Mouse (Mus musculus): ENCODE results near the gene Grk1.
A peak's percentile ranks its signal among the peaks of the same experiment; 100 is the strongest.

The Grk1 gene

DNA sequence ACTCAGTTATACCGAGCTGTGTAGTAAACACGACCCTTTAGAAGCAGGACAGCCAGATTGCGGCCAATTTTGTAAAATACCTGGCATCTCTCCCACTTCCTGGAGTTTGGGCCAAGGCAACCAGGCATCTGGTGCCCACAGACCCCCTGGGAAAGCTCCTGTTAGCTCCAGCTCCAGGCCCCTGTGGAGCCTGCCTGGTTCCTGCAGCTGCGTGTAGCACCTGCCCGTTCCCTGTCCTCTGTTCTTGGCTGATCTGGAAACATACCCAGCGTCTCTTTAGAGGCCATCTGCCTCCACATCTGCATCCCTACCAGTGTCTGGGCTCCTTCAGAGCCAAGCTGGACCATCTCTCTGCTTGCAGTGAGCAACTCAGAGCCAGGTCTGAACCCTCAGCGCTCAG, 25.5 kb downstream of the Grk1 start:
- no peak for DNase-seq (ENCODE audit: low spot score)

DNA sequence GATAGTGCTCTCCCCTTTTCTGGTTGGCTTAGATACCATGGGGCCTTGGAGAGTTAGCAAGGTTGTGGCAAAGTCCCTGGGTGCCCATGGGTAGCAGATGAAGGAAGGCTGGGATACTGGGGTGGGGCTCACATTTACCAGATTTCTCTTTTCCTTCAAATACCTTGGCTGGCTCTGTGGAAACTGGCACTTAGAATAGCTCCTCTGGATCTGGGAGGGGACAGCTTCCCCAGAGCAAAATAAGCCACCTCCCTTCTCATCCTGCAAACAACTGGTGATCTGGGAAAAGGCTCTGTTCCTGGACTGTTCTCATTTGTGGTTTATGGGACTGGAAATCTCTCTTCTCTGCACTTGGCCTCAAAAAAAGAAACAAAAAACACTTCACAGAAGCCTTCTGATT, 26.0 kb downstream of the Grk1 start:
- no peak for DNase-seq (ENCODE audit: low spot score)

DNA sequence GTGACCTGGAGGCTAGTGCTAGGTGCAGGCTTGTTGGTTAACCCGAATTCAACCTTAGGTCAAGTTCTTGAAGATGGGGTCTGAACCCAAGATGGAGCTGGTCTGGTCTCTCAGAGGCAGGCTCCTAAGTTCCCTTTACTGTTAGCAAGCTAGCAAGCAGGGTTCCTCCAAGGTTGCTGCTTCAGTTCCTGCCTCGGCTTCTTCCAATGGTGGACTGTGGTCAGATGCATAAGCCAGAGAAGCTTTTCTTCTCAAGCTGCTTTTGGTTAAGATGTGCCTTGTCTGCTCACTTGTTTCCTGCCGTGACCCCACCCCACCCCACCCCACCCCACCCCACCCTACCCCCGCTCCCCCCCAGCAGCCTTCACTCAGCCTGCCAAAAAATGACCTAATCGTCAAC, 28.2 kb downstream of the Grk1 start:
- DNase-seq (ENCODE audit: low spot score), result no peak

DNA sequence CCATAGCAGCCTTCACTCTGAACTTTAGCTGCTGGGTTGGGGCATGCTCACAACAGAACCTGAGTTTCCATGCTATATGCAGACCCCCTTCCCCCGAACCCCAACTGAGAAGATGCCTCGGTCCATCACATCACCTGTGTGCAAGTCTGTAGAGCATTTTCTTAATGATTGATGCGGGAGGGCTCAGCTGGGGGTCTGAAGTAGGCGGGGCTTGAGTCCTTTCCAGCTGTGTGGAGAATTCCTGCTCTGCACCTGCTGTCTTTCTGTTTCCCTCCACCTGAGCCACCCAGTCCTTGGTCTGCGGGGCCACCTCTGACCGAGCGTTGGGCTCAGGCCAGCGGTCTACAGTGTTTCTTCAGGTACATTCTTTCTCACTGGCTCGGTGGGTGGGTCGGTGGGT, 30.0 kb downstream of the Grk1 start, which contains the start of gene Tmem255b:
Tmem255b (plus strand) TSS at position 301 of the 400 bp plus-strand sequence.
- DNase-seq (ENCODE audit: low spot score), result no peak

DNA sequence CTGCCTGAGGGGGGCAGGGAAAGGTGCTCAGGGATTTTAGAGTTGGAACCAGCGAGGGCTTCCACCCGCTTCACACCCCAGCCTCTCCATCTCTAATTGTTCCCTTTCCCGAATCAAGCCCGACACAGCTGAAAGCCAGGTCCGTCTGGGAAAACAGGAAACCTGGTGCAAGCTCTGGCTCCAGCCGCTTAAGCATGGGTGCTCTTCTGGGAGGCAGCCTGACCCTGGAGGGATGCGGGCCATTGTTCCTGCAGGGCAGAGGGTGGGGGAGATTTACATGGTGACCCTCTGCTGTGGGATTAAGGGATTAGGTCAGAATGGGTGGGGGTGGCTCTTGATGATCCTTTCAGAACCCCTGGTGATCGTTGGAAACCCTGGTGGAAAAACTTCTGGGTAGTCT, 31.2 kb downstream of the Grk1 start:
- DNase-seq (ENCODE audit: low spot score), result no peak

DNA sequence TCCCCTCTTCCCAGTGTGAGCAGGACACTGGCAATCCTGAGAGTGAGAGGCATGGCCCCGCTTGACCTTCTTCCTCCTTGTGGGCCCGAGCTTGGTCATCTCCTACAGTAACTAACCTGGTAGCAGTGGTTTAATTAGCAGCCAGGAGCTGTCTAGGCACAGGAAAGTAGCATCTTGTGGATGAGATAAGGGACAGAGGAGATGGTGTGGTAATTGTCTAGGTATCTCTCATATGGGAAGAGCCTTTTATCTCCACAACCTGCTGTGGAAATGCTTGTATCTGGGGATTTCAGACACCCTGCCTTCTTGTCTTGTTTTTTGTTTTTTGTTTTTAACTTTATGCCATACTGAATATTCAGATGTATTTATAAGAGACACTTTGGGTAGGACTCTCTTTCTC, 32.6 kb downstream of the Grk1 start:
- DNase-seq (ENCODE audit: low spot score), result no peak

DNA sequence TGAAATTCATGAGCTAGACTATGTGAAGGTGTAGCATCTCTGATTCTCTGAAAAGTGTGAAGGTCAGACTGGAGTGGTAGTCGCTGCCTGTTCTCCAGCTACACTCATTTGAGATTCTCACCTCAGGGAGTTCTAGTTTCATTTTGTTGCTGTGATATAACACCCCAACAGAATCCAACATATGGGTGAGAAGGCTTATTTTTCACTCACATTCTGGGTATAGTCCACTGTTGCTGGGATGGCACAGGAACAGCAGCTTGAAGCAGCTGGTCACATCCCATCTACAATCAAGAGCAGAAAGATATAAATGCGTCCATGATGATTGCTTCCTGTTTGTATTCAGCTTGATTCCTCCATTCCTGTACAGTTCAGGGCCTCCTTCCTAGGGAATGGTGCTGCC, 37.3 kb downstream of the Grk1 start:
- no peak for DNase-seq (ENCODE audit: low spot score)

DNA sequence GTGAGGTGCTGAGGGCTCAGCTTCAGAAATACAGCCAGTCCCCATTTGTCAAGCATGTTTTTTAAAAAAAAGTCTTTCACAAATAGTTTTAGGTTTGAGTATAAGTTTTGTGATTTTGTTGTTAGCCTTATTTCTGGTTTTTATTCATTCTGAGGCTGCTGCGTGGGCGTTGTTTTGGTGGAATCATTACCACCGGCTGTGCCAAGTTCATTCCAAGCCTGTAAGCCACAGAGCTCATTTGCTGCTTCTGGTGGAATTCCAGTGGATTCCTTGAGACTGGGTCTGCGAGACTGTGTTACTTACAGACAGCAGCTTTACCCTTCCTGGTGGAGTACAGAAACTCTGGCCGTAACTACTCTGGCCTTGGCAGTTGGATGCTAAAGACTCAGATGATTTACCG, 41.6 kb downstream of the Grk1 start:
- no peak for DNase-seq (ENCODE audit: low spot score)

DNA sequence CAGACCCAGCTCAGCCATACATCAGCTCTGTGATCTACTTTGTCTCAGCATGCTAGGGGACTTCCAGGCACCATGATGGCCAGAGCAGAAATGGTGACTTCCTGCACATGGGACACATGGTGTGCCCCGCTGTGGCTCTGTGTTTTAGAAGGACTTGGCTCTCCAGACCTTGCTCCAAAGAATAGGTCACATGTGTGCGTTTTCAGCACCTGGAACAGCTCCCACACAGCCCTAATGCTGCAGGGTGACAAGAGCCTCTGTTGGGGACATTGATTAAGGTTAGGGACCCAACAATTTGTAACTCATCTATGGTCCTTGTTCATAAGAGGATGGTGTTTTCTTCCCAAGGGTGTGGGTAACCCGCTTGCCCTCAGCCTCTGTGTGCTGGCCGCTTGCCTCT, 43.3 kb downstream of the Grk1 start:
- DNase-seq (ENCODE audit: low spot score), result no peak

DNA sequence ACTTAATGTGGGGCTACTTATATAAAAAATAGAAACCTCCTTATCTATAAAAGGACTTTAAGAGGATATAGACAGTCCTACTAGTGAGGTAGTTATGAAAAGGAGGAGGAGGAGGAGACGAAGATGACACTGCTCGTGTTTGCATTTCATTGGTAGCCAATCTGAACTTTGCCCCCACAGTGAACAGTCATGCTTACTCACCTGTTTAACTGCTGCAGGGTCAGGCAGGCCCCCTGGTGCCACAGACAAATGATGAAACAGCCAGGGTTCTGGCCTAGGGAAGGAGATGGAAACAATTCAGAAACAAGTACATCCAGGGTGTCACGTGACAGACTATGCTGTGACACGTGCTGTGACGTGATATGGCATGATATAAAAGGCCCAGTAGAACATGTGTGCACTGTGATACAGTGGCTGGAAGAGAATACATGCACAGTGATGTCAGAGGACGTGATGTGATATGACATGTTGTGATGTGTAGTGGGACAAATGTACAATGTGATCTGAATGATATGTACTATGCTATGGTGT, 46.9 kb downstream of the Grk1 start:
- no peak for DNase-seq (ENCODE audit: low spot score)

DNA sequence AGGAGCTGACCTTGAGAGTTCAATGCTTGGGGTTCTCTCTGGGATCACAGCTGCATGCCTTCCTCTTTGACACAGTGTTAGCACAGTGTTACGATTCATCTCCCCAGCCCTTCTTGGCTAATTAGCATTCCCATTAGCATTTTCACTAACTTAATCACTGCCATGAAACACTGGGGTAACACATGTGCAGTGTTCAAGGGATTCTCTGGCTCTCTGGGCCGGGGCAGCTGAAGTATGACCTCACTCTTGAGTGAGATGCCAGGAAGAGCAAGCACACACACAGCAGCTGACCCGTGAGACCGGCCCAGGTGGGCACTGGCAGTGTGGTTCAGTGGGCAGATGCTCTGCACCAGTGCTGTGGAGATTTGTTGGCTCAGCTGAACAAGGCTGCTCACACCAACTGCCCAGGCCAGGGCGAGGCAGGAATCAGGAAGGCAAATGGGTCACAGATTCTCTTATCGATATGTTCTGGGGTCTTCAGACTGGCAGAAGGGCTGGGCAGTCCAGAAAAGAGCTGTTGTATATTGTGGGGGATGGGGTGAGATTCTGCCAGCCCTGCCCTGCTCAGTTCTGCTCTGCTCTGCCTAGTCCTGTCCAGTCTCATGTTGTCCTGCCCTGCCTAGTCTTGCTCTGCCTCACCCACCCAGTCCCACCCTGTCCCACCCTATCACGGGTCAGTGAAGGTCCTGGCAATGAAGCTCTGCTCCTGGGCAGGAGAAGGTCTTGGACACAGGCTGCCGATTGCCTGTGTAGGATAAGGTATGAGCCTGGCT, 49.6 kb downstream of the Grk1 start:
- no peak for DNase-seq (ENCODE audit: low spot score)

DNA sequence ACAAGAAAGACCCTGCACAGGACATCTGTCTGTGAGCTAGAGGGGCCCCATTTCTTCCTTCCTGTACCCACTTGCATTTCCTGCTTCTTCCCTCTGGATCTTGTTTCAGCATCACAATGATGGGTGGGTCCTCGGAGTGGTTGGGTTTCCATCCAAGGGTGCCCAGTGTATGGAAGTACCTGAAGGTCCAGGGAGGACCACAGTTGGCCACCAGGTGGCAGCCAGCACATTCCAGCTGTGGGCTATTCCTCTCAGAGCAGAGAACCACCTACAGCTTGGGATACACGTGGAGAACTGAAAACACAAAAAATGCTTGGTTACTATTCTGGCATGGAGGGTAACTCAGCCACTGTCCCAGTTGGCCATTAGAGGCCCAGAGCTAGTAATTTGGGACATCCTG, 50.4 kb downstream of the Grk1 start:
- peak; percentile 82 for DNase-seq (ENCODE audit: low spot score)

DNA sequence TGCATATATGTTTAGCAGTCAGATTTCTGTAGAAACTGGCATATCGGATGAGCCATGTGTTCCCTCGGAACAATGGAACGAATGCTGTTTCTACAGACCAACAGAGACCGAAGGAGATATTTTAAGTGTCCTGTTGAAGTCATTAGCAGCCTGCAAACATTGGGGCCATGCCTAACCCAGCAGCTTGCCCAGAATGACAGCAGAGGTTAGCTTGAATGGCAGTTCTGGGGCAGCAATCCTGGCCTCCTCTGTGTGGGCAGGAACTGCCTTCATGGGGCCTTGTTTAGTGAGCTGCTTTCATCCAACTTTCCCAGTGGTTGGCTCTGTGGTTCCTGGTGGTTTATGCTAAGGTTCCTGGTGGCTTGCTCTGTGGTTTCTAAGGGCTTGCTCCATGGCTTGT, 54.5 kb downstream of the Grk1 start:
- DNase-seq (ENCODE audit: low spot score), result no peak

DNA sequence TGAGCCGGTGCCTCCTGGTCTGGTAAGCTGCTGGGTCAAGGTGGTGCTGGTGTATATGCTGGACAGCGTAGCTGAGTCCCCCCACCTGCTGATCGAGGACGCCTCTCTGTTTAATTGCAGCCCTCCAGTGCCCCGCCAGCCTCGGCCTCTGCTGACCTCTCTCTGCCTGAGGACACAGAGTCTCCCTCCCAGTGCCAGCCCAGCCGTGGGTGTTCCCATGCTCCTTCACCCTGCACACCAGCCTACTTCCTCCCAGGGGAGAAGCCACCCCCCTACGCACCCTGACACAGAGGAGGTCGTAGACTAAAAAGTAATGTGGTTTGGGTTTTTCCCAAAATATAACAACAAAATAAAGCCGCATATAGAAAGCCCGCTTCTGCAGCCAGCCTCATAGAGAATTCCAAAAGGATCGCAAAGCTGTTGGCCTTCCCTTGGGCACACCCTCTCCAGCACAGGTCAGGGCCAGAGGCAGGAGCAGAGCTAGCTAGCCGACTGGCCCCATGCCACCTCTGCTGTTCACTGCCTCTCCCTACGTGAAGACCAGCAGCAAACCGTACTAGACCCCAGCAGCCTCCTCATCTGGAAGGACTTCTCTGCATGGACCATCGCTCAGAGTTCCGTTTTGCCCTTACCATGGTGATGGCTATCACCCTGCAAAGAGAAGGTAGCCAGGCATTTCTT, 56.3 kb downstream of the Grk1 start:
- peak; percentile 80 for DNase-seq (ENCODE audit: low spot score)

DNA sequence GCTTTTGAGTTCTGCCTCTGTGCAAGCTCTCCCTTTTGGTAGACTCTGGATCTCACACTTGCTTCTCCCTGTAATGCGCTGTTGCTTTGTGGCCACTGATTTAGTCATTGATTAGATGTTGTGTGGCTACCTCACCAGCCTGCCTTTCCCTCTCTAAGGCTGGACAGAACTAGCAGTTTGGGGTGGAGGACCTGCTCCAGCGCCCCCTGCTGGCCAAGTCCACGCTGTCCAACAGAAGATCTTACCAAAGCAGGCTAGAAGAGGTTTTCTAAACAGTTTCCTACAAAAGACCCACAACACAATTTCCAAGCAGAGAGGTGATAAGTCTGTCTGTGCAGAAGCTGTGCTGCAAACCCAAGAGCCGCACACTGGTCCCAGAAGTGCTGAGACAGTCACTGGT, 57.0 kb downstream of the Grk1 start:
- DNase-seq (ENCODE audit: low spot score), result peak; percentile 91

DNA sequence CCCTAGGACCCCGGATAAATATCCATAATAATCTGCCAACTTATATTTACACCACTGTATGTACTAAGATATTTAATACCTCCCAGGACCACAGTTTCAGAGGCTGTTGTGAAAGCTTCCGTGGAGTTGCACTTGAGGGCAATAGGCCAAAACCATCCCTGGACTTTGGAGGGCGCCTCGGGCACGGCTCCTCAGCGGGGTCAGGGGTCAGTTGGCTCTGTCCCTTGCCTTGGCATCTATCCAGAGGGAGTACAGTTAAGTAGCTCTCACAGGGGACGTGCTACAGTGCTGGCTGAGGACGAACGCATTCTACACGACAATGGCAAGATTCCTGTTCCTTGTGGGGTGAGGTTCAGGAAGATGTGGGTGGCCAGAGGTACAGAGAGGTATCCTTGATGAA, 57.5 kb downstream of the Grk1 start:
- DNase-seq (ENCODE audit: low spot score), result peak; percentile 76

DNA sequence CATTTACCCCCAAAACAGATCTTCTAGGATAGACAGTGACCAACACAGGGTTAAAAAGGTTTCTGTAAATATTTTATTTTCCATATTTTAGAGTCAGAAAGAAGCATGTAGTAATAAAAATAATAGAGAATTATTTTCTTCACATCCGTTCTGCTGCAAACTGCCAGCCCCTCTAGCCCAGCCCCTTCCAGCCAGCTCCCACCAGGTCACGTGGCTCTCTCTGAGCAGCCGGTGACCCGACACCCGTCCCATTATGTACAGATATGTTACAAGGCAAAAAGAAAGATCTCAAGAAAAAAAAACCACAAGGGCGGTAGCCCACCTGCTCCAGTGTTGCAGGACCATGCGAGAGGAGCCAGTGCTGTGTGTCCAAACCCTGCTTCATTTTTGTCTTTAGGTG, 60.4 kb downstream of the Grk1 start:
- DNase-seq (ENCODE audit: low spot score), result no peak

DNA sequence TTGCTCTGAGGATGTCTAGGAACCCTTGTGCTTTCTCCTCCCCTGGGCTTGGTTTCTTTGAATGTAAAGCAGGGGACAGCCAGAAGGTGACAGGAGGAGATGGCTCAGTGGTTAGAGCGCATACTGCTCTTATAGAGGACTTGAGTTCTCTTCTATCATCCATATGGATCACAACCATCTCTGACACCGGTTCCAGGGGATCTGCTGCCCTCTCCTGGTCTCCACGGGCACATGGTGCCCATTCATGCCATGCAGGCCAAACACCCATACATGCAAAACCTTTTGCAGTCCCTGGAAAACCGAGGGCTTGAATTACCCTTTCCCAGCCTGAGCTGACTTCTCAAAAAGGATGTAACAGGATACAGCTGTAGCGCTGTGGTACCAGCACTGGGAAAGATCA, 62.1 kb downstream of the Grk1 start:
- no peak for DNase-seq (ENCODE audit: low spot score)

DNA sequence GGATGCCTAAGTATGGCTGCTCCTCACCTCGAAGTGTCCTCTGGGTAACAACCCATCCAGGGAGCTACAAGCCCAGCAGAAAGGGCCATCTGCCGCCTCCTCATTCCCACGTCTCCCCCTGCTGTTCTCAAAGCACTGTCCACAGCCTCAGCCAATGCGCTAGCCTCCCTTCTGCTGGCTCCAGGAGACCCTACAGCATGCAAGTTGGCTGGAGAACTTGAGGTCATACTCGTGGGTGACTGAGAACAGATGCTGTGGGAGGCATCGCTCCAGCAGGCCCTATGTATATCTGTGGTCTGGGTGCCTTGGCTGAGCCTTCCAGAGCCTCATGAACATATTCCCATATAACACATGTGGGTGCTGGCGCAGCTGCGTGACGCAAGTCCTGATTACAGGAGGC, 63.9 kb downstream of the Grk1 start:
- DNase-seq (ENCODE audit: low spot score), result no peak

DNA sequence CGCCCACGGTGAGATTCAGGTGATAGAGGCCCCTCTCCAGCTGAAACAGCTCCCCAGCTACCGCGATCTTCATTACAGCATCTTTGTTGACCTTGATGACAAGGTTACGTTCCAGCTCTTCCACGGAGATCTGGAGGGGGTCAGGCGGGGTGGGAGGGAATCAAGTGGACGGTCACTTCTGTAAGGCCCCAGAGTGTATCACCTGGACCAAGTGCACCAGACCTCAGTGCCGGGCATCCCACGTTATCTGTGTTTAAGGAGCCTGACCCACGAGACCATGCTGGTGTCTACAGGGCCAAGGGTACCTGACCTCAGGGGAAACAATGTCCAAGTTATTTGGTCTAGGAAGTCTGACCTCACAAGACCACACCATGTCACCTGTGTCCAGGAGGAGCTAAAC, 66.6 kb downstream of the Grk1 start:
- DNase-seq (ENCODE audit: low spot score), result no peak
